Mouse (Mus musculus) telencephalon, adult 2 months (tissue): ENCODE measurements around the gene Plekhs1.
"Not testable (repeated sequence)": the region's sequence is repeated elsewhere in the genome, so short reads cannot be mapped to it uniquely, and the experiment has no call there.

Source experiments
- DNase-seq: peaks from one replicate; pipeline ENCODE4 v3.0.0-alpha.2; 2011; ENCODE audit warnings: low read depth, low spot score

The Plekhs1 gene

DNA sequence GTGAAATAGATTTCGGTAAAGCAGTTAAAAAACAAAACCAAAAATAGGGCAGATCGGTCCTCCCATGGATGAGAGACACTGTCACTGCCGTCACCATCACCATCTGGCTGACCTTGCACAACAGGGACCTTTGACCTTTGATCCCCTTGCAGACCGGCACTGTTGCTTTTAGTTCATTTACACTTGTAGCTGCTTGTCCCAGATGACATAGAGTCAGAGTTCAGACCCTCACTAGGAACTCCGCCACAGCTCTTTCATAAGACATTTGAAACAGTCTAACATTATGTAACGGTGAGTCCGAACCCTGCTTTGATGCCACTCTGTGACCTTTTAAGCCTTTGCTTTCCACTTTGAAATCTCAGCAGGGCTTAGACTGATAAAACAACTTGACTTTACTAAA lies 58.0 kb downstream of the Plekhs1 start:
- DNase-seq: not testable (repeated sequence)

GRCm38 (mm10) chr19:56530529-56530928 lies 69.1 kb downstream of the Plekhs1 start:
- not testable (repeated sequence) for DNase-seq

DNA sequence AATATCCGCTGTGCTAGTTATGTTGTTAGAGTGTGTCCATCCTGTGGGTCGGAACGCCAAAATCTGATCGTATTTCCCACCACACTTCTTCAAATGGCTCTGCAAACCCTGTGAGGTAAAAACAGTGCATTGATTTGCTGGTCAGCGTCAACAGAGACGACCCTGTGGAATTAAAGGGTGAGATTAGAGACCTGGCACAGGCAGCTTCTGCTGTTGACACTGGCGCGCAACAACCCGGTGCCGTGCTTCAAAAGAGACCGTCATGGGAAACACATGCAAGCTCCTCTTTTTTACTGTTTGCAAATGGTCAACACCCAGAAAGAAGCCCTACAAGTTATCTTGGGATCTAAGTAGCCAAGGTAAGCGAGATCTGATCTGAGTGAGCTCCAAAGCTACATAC lies 69.8 kb downstream of the Plekhs1 start:
- DNase-seq: no peak

- no peak for DNase-seq
Measured at GRCm38 (mm10) chr19:56533291-56534071, 72.0 kb downstream of the Plekhs1 start.

- no peak for DNase-seq
Measured at GRCm38 (mm10) chr19:56534337-56534736, 72.9 kb downstream of the Plekhs1 start.

- no peak for DNase-seq
Measured at GRCm38 (mm10) chr19:56535064-56535463, 73.6 kb downstream of the Plekhs1 start.

DNA sequence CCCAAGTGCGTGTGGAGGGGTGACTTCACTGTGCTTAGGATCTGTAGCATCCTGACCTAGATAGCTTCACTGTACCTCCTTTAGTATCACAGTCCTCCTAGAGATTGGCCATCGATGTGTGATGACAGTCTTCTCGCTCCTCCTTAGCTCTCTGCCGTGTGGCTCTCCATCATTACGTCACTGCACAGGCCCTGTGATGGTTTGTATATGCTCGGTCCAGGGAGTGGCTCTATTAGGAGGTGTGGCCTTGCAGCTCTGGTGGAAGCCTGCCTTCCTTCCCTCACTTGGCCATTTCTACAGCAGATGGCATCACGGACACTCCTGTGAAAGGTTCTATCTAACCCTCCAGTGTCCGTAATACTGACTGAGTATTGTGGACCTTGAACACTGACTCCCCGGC lies 74.3 kb downstream of the Plekhs1 start:
- DNase-seq: no peak
